Mouse (Mus musculus): Measurements from ENCODE around the gene Nfyb. TPM values are rescaled to one million over a fixed set of nuclear protein-coding genes. Genes with fewer than 3 reads are reported as not detected.

Nfyb gene
- polyA plus RNA-seq, 1 experiment from 2014 or later = 20.9 TPM

DNA sequence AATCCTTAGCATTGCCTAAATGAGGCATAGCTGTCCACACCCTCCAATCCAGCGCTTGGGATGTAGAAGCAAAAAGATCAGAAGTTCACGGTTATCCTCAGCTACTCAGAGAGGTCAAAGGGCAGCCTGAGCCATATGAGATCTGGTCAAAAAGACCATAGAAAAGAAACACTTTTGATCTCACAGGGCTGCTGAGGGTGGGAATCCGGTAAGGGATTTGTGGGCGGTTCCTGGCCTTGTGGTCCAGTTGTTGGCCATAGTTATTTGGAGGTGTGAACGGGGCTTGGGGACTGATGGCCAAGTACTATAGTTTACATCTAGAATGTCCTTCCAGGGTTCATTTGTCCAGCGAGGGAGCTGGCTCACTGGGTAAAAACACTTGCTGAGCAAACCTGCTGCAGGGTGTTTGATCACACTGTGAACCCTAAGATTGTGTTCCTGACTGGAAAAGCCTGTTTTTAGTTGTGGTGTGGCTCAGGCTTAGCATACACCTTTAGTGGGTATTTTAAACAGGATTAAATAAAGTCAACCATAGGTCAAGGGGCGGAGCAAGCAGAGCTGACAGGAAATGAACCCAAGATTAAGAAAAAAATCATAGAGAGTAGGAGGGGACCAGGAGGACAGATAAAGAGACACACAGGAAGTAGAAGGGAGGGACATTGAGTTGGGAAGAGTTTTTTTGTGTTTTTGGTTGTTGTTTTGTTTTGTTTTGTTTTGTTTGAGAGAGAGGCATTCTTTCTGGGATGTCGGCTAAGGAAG is 15.0 kb upstream of the Nfyb start:
- Histone ChIP-seq H3K36me3 (no peaks in the 10 kb centered on the region), H3K4me2 (no peak overlapping the region), H3K4me3 (no peak overlapping the region), H3K9ac (no peak overlapping the region), H3K27ac (replicated peaks) (no peak overlapping the region), H3K27me3 (replicated peaks) (no peaks in the 10 kb centered on the region; the same call in 1 of the 2 replicates), H3K4me1 (peaks cover 13% of the 10 kb centered on the region), H3K9me3 (no peaks in the 10 kb centered on the region)
- 77% methylated on average over 8 of the region's 8 CpGs for WGBS
- ATAC-seq (ENCODE audit: extremely low read depth, insufficient number of reproducible peaks, low FRiP score, low TSS enrichment) = no peak

DNA sequence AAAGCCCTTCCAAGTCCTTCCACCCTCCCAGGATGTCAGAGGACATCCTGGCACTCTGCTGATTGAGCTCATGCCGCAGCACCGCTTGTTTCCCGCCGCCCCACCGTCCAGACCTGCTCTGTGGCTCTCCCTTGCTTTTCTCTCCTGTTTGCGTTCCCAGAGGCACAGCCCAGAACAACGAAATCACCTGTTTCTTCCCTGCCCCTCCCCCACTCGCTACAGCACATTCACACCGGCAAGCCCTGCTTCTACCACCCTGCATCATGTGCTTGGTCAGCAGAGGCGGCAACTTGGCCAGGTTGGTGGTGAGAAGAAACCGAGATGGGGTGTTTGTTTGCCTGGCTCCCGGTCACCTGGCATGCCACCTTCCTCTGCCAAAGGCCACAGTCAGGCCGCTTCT is 13.9 kb upstream of the Nfyb start:
- H3K27me3 ChIP-seq (replicated peaks) = no peaks in the 10 kb centered on the region
- H3K4me1 ChIP-seq = peaks cover 13% of the 10 kb centered on the region
- H3K9me3 ChIP-seq = 0 out of 2 replicates have a peak, but pooled peaks cover 2% of the 10 kb centered on the region
- H3K9ac ChIP-seq = no peak overlapping the region; the same call in 1 of the 2 replicates
- no peak overlapping the region for H3K27ac ChIP-seq (replicated peaks)
- peak overlapping the region; percentile 30; the same call in 1 of the 2 replicates for H3K4me2 ChIP-seq
- H3K4me3 ChIP-seq = no peak overlapping the region
- 28% methylated on average over 13 of the region's 13 CpGs for WGBS
- ATAC-seq (ENCODE audit: extremely low read depth, insufficient number of reproducible peaks, low FRiP score, low TSS enrichment) = no peak
- no peaks in the 10 kb centered on the region for H3K36me3 ChIP-seq

DNA sequence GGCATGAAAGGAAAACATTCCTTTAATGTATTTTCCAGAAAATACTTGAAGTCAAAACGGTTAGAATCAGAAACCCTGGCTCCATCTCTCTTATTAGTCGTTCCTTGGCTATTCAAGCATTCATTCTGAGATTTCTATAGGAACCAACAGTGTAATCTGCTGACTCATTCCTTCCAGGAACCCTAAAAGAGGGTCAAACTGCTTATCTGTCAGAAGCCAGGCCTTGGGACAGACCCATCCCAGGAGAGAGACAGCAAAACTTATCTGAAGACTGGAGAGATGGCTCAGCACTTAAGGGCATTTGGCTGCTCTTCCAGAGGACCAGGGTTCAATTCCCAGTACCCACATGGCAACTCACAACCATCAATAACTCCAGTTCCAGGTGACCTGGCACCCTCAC is 13.1 kb upstream of the Nfyb start:
- Histone ChIP-seq H3K4me1 (peaks cover 13% of the 10 kb centered on the region), H3K9me3 (0 out of 2 replicates have a peak, but pooled peaks cover 2% of the 10 kb centered on the region), H3K27me3 (replicated peaks) (no peaks in the 10 kb centered on the region), H3K9ac (no peak overlapping the region), H3K4me2 (no peak overlapping the region), H3K36me3 (no peaks in the 10 kb centered on the region), H3K4me3 (no peak overlapping the region), H3K27ac (replicated peaks) (no peak overlapping the region)
- 60% methylated on average over 2 of the region's 2 CpGs for WGBS
- ATAC-seq (ENCODE audit: extremely low read depth, insufficient number of reproducible peaks, low FRiP score, low TSS enrichment) = no peak; the same call in 1 of the 2 replicates

DNA sequence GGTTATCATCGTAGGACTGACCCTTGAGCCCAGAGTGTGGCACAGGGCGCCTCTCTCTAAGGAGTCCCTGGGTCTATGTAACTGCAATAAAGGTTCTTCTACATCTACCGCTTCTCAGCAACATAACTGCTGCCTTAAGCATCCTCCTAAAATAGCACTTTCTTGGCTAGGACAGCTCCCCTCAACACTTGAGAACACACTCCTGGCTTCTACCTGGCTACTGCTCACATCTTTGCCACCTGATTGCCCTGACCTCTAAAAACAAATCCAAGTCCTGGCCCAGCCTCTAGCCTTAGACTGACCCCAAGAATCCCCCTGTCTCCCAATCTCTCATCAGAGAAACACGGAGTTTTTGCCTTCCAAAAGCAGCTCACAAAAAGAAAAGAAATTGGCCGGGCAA is 10.9 kb upstream of the Nfyb start:
- 83% methylated on average over 5 of the region's 5 CpGs for WGBS
- no peaks in the 10 kb centered on the region for H3K27me3 ChIP-seq (replicated peaks)
- H3K9ac ChIP-seq = no peak overlapping the region
- H3K9me3 ChIP-seq = 0 out of 2 replicates have a peak, but pooled peaks cover 2% of the 10 kb centered on the region
- no peak for ATAC-seq (ENCODE audit: extremely low read depth, insufficient number of reproducible peaks, low FRiP score, low TSS enrichment)
- no peak overlapping the region for H3K27ac ChIP-seq (replicated peaks)
- no peak overlapping the region for H3K4me2 ChIP-seq
- no peaks in the 10 kb centered on the region for H3K36me3 ChIP-seq
- H3K4me1 ChIP-seq = peaks cover 13% of the 10 kb centered on the region
- no peak overlapping the region for H3K4me3 ChIP-seq

DNA sequence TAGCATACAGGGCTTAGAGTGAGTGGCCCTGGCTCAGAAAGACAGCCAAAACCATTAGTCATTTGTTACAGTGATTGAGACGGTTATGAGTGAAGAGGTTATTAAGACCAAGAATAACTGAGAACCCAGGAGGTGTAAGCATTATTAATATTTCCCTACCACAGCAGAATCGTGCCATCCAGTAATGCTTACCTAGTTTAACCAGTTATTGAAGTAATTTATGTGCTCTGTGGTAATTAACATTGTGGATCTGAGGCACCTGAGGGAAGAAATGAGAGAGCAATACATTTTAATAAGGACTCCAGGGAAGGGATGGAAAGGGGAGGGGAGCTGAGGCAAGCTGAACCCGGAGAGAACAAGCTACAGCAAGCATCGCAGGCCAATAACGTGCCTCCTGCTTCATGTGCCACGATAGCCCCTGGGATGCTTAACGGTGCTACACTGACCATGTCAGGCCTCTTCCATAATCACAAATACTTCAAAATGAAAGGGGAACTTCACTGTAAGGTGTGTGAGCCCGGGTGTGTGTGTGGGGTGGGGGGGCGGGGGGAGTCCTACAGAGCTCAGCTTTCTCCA is 7.7 kb upstream of the Nfyb start:
- no peak overlapping the region for H3K9ac ChIP-seq
- ATAC-seq (ENCODE audit: extremely low read depth, insufficient number of reproducible peaks, low FRiP score, low TSS enrichment) = no peak
- WGBS = 66% methylated on average over 9 of the region's 9 CpGs
- H3K9me3 ChIP-seq = 0 out of 2 replicates have a peak, but pooled peaks cover 2% of the 10 kb centered on the region
- H3K27me3 ChIP-seq (replicated peaks) = no peaks in the 10 kb centered on the region
- H3K4me2 ChIP-seq = no peak overlapping the region
- H3K4me1 ChIP-seq = no peaks in the 10 kb centered on the region
- H3K27ac ChIP-seq (replicated peaks) = no peak overlapping the region
- H3K36me3 ChIP-seq = no peaks in the 10 kb centered on the region
- no peak overlapping the region for H3K4me3 ChIP-seq

DNA sequence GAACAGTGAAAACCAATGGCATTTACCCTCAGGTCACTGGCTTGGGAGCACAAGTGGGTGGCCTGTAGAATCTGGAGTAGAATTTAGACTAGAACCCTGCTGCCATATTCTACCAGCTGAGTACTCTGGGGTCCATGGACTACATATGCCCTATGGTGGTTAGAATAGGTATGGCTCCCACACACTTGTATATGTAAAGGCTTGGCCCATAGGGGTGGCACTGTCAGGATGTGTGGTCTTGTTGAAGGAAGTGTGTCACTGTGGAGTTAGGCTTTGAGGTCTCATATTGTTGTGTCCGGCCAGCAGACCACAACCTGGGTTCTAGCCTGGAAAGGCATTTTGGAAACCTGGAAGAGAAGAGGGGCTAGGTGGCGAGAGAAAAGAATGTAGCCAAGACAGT is 6.8 kb upstream of the Nfyb start:
- no peak for ATAC-seq (ENCODE audit: extremely low read depth, insufficient number of reproducible peaks, low FRiP score, low TSS enrichment)
- no peak overlapping the region for H3K4me2 ChIP-seq
- no peaks in the 10 kb centered on the region for H3K27me3 ChIP-seq (replicated peaks)
- no peak overlapping the region for H3K9ac ChIP-seq
- no peaks in the 10 kb centered on the region for H3K36me3 ChIP-seq
- no peak overlapping the region for H3K4me3 ChIP-seq
- 84% methylated on average over 2 of the region's 2 CpGs for WGBS
- H3K4me1 ChIP-seq = no peaks in the 10 kb centered on the region
- H3K9me3 ChIP-seq = 0 out of 2 replicates have a peak, but pooled peaks cover 2% of the 10 kb centered on the region
- no peak overlapping the region for H3K27ac ChIP-seq (replicated peaks)

DNA sequence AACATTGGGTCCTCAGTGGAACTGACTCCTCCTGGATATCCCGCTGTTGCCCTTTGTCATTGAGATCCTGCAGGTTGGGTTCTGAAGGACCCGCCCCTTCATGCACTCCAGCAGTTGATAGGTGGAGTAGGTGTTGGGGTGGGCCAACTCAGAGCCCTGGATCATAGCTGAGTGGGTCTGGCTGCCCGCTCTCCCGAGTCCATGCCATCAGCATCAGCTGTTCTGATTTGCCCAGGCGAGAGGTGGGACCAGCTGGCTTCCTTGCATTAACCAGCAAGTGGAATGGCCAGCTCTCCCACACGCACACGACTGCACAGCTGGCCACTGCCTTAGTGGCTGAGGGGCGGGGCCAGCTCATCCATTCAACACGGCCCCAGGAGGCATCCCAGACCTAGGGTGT is 5.0 kb upstream of the Nfyb start:
- no peak overlapping the region for H3K4me3 ChIP-seq
- H3K27ac ChIP-seq (replicated peaks) = no peak overlapping the region
- peaks cover 6% of the 10 kb centered on the region for H3K4me1 ChIP-seq
- no peak overlapping the region for H3K9ac ChIP-seq
- no peak overlapping the region for H3K4me2 ChIP-seq
- H3K36me3 ChIP-seq = no peaks in the 10 kb centered on the region
- no peaks in the 10 kb centered on the region for H3K27me3 ChIP-seq (replicated peaks)
- WGBS = 26% methylated on average over 9 of the region's 9 CpGs
- H3K9me3 ChIP-seq = 0 out of 2 replicates have a peak, but pooled peaks cover 2% of the 10 kb centered on the region
- ATAC-seq (ENCODE audit: extremely low read depth, insufficient number of reproducible peaks, low FRiP score, low TSS enrichment) = no peak

DNA sequence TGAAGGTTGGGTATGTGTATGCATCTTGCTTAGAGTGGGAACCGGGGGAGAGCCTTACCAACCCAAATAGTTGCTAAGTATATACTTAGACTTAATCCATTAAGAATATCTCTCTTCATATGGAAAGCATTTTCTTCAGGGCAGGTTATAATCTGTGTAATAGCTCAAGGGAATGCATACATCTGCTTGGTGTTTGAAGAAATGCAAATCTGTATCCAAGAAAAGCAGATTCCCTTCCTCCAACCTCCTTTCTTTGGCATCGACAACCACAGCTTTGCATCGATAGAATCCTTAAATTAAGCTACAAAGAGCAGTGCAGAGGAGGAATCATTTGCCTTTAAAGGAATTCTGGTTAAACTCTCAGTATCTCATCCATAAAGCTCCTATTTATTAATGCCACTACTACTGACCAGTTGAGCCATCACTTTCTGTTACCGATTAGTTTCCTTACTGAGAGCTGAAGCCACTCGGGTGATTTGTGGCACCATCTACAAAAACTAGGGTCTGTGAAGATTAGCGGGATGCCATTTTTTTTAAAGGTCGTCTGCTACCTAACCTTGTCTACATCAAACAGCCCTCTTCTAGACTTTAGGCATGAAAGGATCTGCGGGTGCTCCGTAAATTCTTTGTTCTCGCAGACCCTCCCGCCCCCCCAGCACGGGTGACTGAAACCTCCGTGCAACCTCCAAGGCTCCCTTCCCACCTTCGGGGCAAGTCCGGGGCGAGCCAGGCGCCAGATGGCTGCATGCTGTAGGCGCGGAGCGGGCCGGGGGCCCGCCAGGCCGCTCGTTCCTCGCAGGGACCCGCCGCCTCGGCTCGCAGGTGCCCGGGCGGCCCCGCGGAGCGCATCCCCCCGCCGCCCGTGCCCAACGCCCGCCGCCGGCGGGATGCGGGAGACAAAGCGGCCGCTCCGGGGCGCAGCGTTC is 925 bp downstream of the Nfyb start:
- under 1% methylated on average over 45 of the region's 48 CpGs for WGBS

DNA sequence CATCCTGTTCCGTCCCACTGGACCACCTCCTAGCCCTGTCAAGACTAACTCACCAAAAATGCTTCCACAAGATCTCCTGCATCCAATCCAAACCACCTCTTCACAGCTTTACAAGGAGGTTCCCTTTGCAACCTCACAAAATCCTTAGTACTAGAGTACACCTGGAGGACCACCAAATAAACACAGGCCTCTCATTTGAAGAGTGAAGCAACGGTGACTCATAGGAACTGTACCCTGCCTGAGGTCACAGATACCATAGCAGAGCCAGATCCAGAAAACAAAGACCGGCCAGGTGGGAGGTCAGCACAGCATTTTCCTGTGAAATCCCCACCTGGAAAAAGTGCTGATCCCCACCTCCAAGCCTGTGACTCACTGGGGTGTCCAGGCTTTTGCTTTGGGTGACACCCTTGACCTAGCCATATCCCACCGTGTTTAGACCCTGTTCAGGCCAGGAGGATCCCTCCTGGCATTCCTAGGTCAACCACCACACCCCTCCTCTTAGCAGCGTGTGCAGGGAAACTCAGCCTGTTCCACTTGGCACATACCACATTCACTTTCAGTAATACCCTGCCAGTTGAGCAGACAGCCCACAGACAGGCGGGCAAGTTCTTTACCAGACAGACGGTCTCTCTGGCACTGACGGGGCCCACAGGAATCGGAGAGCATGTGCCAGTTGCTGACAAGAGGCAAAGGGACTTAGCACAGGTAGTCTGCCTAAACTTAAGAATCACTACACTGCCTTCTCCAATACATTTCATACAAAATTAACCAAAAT is 2.7 kb downstream of the Nfyb start:
- H3K4me3 ChIP-seq = no peak overlapping the region
- H3K27me3 ChIP-seq (replicated peaks) = no peaks in the 10 kb centered on the region
- peaks cover 53% of the 10 kb centered on the region for H3K36me3 ChIP-seq
- H3K9me3 ChIP-seq = no peaks in the 10 kb centered on the region
- H3K27ac ChIP-seq (replicated peaks) = no peak overlapping the region
- peak overlapping the region; percentile 54 for H3K9ac ChIP-seq
- H3K4me1 ChIP-seq = peaks cover 47% of the 10 kb centered on the region
- 80% methylated on average over 9 of the region's 9 CpGs for WGBS
- no peak for ATAC-seq (ENCODE audit: extremely low read depth, insufficient number of reproducible peaks, low FRiP score, low TSS enrichment)
- 0 out of 2 replicates have a peak overlapping the region, but pooled peaks have one; percentile 16 for H3K4me2 ChIP-seq

More for the DNA sequence above, 925 bp downstream of the Nfyb start:
- Histone ChIP-seq H3K27ac (replicated peaks) (peak overlapping the region; percentile 100), H3K4me1 (peaks cover 47% of the 10 kb centered on the region), H3K4me2 (peak overlapping the region; percentile 75), H3K9ac (peak overlapping the region; percentile 100), H3K9me3 (no peaks in the 10 kb centered on the region), H3K27me3 (replicated peaks) (no peaks in the 10 kb centered on the region), H3K36me3 (peaks cover 36% of the 10 kb centered on the region), H3K4me3 (peak overlapping the region; percentile 93)
- ATAC-seq (ENCODE audit: extremely low read depth, insufficient number of reproducible peaks, low FRiP score, low TSS enrichment) = peak; percentile 32; the same call in 1 of the 2 replicates

DNA sequence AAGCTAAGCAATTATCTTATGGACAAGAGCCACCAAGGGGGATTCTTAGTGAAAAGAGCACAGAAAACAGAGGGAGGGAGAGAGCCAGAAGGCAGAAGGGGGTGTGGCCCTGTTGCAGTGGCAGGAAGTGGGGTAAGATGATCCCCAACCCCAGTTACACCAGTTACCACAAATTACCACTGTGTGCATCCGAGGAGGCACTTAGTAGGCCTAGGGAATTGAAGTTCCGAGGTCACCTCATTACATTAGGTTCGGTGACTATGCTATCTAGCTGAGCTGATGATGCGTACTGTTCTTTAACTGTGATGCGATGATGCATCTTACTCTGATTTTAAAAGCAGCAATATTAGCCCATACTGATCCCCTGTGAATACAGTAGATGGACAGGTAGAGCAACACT is 4.2 kb downstream of the Nfyb start:
- Histone ChIP-seq H3K4me1 (peaks cover 47% of the 10 kb centered on the region), H3K9me3 (peaks cover 3% of the 10 kb centered on the region; the same call in 1 of the 2 replicates), H3K36me3 (peaks cover 67% of the 10 kb centered on the region), H3K27ac (replicated peaks) (no peak overlapping the region), H3K9ac (no peak overlapping the region), H3K4me3 (no peak overlapping the region), H3K27me3 (replicated peaks) (no peaks in the 10 kb centered on the region), H3K4me2 (no peak overlapping the region)
- WGBS = 92% methylated on average over 5 of the region's 5 CpGs
- no peak for ATAC-seq (ENCODE audit: extremely low read depth, insufficient number of reproducible peaks, low FRiP score, low TSS enrichment)
